Mouse (Mus musculus) T-helper 17 cell (primary cell): Measurements from ENCODE around the gene Dut.

Experiments used
- in situ Hi-C, 2 experiments: fragments of 300-600 bp; cut with MboI, MseI; formaldehyde crosslinking; loops; 1 replicate in 1 of 2; 2 replicates in 1 of 2; pipeline ENCODE4 v1.15.1; 2025; ENCODE audit warnings: high pct_unique_total_duplicates in 2 of 2

The Dut gene

DNA sequence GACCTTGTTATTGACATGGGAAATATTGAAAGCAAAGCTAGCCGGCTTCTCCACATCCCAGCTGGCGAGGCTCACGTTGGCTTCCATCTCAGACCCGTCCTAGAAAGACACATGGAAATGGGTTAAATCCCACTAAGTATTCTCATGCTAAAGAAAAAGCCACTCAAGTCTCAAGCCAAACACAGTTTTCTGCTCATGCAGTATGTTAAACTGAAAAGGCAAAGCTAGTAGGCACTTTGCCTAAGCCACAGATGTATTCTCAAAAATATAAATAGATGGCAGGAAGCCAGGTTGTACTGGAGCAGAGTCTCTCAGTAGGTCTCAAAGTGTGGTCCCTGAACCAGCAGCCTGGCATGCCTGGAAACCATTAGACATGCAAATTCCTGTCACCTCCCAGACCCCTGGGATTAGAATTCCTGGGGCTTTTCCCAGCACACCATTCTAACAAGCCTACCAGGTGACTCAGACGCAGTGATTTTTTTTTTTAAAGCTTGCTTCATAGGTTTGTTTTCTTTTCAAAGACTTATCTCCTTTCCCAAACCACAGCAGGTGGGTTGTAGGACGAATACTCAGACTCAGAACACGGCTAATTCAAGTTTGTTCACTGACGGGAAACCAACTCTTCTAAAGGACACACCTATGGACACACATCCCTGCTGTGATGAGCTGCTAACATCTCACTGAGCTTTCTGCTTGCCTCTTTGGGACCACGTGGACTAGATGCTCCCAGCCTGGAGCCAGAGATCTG lies 55.1 kb downstream of the Dut start:
- in situ Hi-C loops = no loop called here

DNA sequence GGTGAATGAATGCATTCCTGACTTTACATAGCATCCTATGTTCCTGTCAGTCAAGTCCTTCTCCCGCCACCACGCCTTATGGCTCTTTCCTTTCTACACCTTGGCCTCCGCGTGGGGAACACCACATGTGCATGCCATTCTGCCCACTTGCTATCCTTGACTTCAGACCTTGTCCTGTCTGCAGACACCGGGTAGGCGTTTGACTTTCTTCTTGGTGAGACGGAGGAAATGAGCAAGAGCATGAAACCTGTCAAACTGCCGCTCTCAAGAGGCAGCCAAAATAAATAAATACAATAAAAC lies 55.6 kb downstream of the Dut start:
- in situ Hi-C loops = no loop called here

DNA sequence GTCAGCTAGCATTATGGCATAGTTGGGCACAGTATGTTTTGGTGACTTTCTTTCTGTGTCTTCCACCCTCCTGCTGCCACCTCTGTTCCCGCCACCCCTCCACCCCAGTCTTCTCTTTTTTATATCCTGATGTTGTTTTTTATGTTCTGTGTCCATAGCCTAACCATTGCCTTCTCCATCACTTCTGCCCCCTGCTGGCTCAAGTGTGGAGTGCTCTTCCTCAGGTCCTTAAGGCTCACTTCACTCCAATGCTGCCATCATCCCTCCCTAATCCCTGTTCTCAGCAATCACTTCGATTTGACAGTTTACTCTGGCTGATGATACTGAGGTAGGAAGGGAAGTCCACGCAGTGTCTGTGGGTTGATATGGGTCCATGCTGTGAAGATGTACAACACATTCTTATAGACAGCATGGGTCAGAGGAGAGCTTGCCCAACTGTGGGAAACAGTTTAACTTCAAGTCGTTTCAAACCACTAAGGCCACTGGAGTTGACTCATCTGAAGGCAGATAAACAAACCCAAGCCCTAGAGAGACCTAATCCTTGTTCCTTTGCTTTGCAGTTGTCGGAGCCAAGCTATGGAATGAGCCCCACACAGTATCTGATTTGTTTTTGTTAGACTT lies 56.9 kb downstream of the Dut start:
- in situ Hi-C loops = no loop called here

DNA sequence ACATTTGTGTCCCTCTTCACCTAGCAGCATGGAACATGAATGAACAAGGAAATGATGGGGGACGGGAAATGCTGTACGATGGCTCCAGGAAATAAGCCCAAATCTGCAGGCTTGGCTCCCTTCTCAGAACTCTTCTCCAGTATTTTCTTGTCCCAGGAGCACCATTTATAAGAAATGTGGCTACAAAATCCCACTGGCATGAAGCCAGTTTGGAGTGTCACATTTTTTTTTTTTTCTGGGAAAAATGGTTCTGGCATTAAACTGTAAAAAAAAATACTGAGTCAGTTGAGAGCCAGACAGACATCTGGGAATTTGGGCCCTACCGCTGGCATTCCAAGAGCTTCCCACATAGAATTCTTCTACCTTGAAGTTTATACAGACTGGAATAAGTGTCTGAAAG lies 57.8 kb downstream of the Dut start:
- in situ Hi-C loops = no loop called here

DNA sequence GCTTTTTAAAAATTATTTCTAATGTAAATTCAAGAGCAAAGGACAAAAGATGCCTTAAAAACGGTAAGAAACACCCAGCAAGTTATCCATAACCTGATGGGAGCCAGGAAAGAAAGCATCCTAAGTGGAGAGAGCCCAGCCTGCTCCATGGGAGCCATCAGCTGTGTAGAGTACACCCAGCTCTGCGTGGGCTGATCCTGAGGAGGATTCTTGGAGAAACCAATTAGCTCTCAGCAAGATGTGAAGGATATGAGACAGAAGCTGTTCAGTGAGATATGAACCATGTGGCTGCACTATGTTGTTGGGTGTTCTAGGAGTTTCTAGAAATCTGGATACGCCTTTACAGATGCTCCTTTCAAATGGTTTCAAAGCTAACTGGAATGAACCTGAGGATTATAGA lies 58.7 kb downstream of the Dut start:
- in situ Hi-C loops = no loop called here
